Mouse (Mus musculus) E14TG2a.4 (cell line): Measurements from ENCODE around the gene Kpna7.
"Not testable (repeated sequence)": the region's sequence is repeated elsewhere in the genome, so short reads cannot be mapped to it uniquely, and the experiment has no call there.

Experiments
- H3K27me3 ChIP-seq: 2 replicates; pipeline ENCODE4 v1.6.1; 2014; ENCODE audit warnings: low read length, control low read depth; ENCODE audit not compliant: insufficient read depth
- H3K36me3 ChIP-seq: 2 replicates; pipeline ENCODE4 v1.6.1; 2014; ENCODE audit warnings: low read length, control low read depth; ENCODE audit not compliant: insufficient read depth
- H3K4me1 ChIP-seq: replicated peaks from 2 replicates; pipeline ENCODE4 v1.6.1; 2014; ENCODE audit warnings: low read depth, low read length, control low read depth
- H3K4me3 ChIP-seq: replicated peaks from 2 replicates; pipeline ENCODE4 v1.5.1; 2014; ENCODE audit warnings: mild to moderate bottlenecking, low read length
- H3K9me3 ChIP-seq: 2 replicates; pipeline ENCODE4 v1.6.1; 2014; ENCODE audit warnings: low read length, control low read depth
- CTCF ChIP-seq: conservative IDR thresholded peaks from 2 replicates; pipeline ENCODE4 v1.5.1; 2014; ENCODE audit warnings: low read length
- NANOG ChIP-seq: IDR thresholded peaks from 2 replicates; pipeline ENCODE4 v1.6.1; 2014; ENCODE audit warnings: borderline replicate concordance, low read length, mixed read lengths
- POU5F1 ChIP-seq: IDR thresholded peaks from 2 replicates; pipeline ENCODE4 v1.6.1; 2014; ENCODE audit warnings: low read length, borderline replicate concordance

Kpna7 gene

GRCm38 (mm10) chr5:145083632-145084451 is at the start of gene Kpna7, which contains the start of gene Arpc1a:
TSS of gene Kpna7 (minus strand) at chr5:145084030.
TSS of gene Arpc1a (plus strand) at chr5:145083830.
- H3K27me3 ChIP-seq: no peaks in the 10 kb centered on the region
- no peaks in the 10 kb centered on the region for H3K9me3 ChIP-seq
- peaks cover 18% of the 10 kb centered on the region for H3K4me1 ChIP-seq
- 0 out of 2 replicates have a peak, but pooled peaks cover 4% of the 10 kb centered on the region for H3K36me3 ChIP-seq
- H3K4me3 ChIP-seq: peak within 1 kb of the TSS; percentile 90
- no peak for TF ChIP-seq POU5F1
- TF ChIP-seq NANOG: no peak
- no peak for TF ChIP-seq CTCF

GRCm38 (mm10) chr5:145133275-145133674 is 49.4 kb upstream of the Kpna7 start:
- not testable (repeated sequence) for H3K27me3 ChIP-seq, H3K4me3 ChIP-seq, H3K9me3 ChIP-seq
- Histone ChIP-seq H3K36me3 (peaks cover 100% of the 10 kb centered on the region), H3K4me1 (peaks cover 76% of the 10 kb centered on the region)
- peak; percentile 12; the same call in 1 of the 2 replicates for TF ChIP-seq CTCF

GRCm38 (mm10) chr5:145130995-145131394 is 47.2 kb upstream of the Kpna7 start:
- no peak for TF ChIP-seq NANOG
- TF ChIP-seq POU5F1: no peak
- no peak for TF ChIP-seq CTCF
- peaks cover 75% of the 10 kb centered on the region for H3K4me1 ChIP-seq
- no peaks in the 10 kb centered on the region for H3K27me3 ChIP-seq
- H3K36me3 ChIP-seq: peaks cover 100% of the 10 kb centered on the region
- H3K9me3 ChIP-seq: no peaks in the 10 kb centered on the region
- H3K4me3 ChIP-seq: no peak overlapping the region

DNA sequence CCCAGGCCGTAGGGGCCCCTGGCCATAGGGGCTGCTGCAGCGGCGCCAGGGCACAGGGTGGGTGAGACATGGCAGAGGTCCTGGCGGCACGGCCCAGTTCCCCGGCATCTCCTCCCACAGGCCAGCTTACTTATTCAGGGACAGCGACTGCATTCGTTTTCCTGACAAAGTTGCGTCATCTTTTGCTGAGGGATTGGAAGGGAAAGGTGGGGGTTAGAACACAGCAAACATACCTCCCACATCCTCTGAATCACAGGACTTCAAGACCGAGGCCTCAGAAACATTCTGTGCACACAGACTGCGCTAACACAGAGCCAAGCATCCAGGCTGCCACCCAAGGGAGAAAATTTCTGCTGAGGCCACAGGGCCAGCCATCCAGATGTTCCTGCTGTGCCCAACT is 46.4 kb upstream of the Kpna7 start:
- no peak for TF ChIP-seq CTCF
- peaks cover 100% of the 10 kb centered on the region for H3K36me3 ChIP-seq

GRCm38 (mm10) chr5:145129773-145130172 is 45.9 kb upstream of the Kpna7 start:
- H3K27me3 ChIP-seq: not testable (repeated sequence)

More for the DNA sequence above, 46.4 kb upstream of the Kpna7 start:
- Histone ChIP-seq H3K27me3 (no peaks in the 10 kb centered on the region), H3K9me3 (no peaks in the 10 kb centered on the region), H3K4me1 (peaks cover 83% of the 10 kb centered on the region), H3K4me3 (no peak overlapping the region)

DNA sequence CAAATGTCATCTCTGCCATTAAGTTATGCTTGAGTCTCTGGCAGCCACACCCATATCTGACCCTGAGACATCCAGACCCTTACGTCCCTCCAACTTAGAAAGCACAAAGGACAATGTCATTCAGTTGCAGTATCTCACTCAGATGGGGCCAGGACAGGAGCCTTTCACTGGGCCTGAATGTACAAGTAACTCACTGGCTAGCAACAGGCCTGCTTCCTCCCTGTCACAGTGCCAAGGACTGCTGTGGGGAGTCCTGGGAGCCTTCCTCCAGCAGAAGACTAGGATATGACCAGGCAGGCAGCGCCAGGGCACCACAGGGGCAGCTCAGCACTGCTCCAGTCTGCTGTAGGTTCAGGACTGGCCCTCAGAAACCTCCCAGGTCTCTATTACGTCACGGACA is 45.3 kb upstream of the Kpna7 start:
- TF ChIP-seq NANOG (no peak), POU5F1 (no peak), CTCF (no peak)
- no peaks in the 10 kb centered on the region for H3K27me3 ChIP-seq
- no peak overlapping the region for H3K4me3 ChIP-seq
- peaks cover 100% of the 10 kb centered on the region for H3K36me3 ChIP-seq
- H3K9me3 ChIP-seq: no peaks in the 10 kb centered on the region
- H3K4me1 ChIP-seq: peaks cover 80% of the 10 kb centered on the region

More at GRCm38 (mm10) chr5:145129773-145130172, 45.9 kb upstream of the Kpna7 start:
- H3K4me1 ChIP-seq: peaks cover 83% of the 10 kb centered on the region
- H3K4me3 ChIP-seq, H3K9me3 ChIP-seq: not testable (repeated sequence)
- H3K36me3 ChIP-seq: peaks cover 100% of the 10 kb centered on the region

DNA sequence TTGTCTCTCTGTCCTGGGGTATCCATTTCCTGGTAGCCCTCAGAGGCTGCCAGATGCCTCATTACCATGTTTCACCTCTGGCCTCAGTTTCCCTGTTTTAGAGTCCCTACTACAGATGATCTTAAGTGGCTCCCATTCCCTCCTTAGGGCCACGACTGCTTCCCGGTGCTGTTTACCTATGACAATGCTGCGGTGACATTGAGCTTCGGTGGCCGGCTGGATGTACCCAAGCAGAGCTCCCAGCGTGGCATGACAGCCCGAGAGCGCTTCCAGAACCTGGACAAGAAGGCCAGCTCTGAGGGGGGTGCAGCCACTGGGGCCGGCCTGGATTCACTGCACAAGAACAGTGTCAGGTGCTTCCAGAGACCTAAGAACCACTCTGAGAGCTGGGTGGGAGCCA is 42.8 kb upstream of the Kpna7 start:
- H3K27me3 ChIP-seq: no peaks in the 10 kb centered on the region
- peaks cover 73% of the 10 kb centered on the region for H3K4me1 ChIP-seq
- TF ChIP-seq CTCF (no peak), NANOG (no peak), POU5F1 (no peak)
- H3K4me3 ChIP-seq: no peak overlapping the region
- no peaks in the 10 kb centered on the region; the same call in 1 of the 2 replicates for H3K9me3 ChIP-seq
- H3K36me3 ChIP-seq: peaks cover 100% of the 10 kb centered on the region

DNA sequence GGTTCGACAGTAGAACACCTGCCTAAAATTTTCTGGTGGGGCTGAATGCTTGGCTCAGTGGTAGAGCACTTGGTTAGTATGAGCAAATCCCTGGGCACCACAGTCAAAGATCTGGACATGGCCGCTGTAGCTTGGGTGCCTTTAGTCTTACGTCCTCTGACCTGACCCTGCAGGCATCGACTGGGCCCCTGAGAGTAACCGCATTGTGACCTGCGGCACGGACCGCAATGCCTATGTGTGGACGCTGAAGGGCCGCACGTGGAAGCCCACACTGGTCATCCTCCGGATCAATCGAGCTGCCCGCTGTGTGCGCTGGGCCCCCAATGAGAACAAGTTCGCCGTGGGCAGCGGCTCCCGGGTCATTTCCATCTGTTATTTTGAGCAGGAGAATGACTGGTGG is 39.6 kb upstream of the Kpna7 start:
- Histone ChIP-seq H3K9me3 (no peaks in the 10 kb centered on the region; the same call in 1 of the 2 replicates), H3K4me1 (peaks cover 75% of the 10 kb centered on the region), H3K36me3 (peaks cover 83% of the 10 kb centered on the region), H3K27me3 (no peaks in the 10 kb centered on the region), H3K4me3 (no peak overlapping the region)
- TF ChIP-seq NANOG: no peak
- TF ChIP-seq POU5F1: no peak
- TF ChIP-seq CTCF: no peak

GRCm38 (mm10) chr5:145120921-145121320 is 37.1 kb upstream of the Kpna7 start:
- no peak overlapping the region for H3K4me3 ChIP-seq
- H3K4me1 ChIP-seq: peaks cover 79% of the 10 kb centered on the region
- no peaks in the 10 kb centered on the region; the same call in 1 of the 2 replicates for H3K9me3 ChIP-seq
- peaks cover 59% of the 10 kb centered on the region for H3K36me3 ChIP-seq
- TF ChIP-seq NANOG (no peak), POU5F1 (no peak), CTCF (no peak)
- no peaks in the 10 kb centered on the region for H3K27me3 ChIP-seq
